Mouse (Mus musculus) right cerebral cortex, postnatal 14 days (tissue): ENCODE results near the gene Rtn4rl1.
"Not testable (repeated sequence)": the region's sequence is repeated elsewhere in the genome, so short reads cannot be mapped to it uniquely, and the experiment has no call there.

Experiments used
- DNase-seq: peaks from one replicate; pipeline ENCODE4 v3.0.0; 2022

Rtn4rl1 gene

DNA sequence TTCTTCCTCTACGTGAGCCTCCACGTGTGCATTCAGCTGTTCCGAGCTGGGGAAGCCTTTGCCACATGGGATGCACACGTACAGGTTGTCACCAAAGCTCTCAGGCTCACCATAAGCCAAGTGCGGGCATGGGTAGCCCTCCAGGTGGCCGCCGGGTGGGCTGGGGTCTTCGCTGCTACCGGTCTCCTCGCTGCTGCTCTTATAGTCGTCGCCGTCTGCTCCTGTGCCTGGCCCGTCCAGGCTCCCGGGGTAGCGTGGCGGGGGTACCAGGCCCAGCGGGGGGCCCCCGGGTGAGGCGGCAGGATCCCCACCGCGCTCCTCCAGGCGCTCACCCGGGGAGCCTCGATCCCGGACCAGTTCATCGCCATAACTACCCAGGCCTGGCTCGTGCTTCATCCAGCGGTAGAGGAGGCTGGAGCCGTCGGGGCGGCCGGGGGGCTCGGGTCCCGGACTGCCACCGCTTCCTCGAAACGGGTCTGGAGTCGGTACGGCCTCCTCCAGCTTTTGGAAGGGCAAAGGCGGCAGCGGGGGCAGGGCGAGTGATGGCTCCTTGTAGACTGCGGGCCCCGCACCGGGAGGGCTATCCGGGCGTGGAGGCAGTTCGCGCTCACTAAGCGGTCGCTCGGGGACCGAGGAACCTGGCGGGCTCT lies 27.3 kb upstream of the Rtn4rl1 start:
- no peak for DNase-seq

DNA sequence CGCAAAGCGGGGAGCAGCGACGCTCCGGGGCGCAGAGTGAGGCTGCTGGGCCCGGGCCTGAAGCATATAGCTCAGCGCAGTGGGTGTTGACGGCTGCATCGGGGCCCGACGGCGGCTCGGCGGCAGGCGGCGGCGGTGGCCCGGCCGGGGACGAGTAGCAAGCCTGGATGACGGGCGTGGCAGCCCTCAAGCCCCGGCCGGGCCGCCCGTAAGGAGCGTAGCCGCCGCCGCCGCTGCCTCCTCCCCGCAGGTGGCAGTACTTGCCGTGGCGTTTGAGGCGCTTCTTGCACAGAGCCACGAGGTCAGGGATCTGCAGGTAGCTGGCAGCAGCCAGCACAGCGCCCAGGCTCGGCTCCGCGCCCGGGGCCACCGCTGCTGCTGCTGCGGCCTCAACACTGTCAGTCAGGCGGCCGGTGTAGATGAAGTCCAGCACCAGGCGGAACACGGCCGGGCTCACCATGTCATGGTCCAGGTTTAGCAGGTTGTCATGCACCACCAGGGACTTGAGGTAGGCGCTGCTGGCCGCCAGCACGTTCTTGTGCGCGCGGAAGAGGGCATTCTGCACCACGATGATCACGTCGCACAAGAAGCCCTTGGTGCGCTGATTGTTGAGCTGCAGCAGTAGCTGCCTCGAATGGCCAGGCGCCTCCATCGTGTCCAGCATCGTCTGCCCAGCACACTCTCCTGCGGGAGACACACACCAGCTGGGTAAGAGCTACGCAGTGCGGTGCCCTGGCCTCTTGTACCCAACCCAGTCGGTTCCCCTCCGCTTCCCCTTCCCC lies 26.5 kb upstream of the Rtn4rl1 start:
- DNase-seq: no peak

DNA sequence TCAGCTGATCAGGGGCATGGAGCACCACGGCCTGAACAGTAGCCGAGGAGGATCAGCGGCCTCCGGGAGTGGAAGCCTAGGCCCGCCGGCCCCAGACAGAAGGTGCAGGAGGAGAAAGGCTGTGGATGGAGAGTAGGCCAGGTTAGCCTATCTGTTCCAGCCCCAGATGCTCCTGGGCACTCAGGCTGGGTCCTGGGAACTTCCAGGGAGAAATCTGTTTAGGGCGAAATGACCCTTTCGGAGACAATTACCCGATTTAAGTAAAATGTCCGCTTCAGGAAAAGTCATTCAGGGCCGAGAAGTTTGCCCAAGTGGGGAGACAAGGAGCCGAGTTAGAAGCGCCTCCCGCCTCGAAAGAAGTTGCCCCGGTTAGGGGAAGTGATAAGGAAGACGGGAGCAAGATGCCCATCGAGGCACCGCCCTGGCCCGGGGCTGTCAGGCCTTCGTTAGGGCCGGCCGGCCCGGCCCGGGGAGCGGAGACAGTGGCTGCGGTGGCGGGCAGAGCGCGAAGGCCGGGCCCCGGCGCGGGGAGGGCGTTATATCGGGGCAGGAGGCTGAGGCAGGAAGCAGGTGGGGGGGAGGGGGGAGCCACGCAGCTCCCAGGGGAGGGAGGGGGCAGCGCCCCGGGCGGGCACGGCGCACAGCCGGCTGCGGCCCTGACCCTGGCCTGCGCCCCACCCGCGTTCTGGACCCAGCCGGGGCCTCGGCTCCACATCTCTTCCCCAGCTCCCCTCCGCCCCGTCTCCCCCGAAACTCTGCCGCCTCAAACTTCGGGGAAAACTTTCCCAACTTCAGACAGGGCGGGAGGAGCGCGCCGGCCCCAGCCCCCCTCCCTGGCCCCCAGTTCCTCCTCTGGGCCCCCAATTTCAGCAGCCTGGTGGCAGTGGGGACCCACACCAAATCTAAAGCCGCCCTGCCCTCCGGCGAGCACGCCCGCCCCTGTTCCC lies 25.7 kb upstream of the Rtn4rl1 start:
- no peak for DNase-seq

DNA sequence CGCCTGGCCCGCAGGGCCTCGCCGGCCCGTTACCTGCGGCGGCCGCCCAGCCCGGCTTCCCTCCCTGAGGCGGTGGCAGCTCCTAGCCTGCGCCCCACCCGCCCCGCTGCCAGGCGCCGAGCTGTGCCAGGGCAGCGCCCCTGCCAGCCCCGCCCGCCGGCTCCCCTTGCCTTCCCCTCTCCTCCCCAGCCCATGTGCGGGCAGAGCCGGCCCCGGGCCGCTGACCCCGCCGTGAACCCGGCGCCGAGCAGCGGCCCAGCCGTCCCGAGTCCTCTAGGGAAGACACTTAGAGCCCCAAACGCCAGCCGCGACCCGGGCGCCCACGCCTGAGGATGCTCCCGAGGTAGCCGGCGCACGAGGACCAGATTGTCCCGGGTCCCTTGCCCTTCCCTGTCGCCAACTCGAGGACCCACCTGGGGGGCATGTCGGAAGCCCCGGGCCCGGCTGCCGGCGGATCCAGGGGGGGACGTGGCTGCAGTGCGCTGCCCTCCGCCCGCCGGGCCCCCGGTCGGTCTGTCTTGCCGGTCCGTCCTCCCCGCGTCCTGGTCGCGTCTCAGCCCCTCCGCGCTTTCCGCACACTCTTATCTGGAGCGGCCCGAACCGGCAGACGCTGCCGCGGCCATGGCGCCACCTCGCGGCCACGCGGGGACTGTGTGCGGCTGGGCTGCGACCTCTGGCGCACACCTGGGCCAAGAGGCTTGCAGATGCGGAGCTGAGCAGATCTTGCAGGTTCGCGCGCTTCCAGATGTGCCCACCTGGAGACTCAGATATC lies 24.8 kb upstream of the Rtn4rl1 start:
- DNase-seq: peak; percentile 80

DNA sequence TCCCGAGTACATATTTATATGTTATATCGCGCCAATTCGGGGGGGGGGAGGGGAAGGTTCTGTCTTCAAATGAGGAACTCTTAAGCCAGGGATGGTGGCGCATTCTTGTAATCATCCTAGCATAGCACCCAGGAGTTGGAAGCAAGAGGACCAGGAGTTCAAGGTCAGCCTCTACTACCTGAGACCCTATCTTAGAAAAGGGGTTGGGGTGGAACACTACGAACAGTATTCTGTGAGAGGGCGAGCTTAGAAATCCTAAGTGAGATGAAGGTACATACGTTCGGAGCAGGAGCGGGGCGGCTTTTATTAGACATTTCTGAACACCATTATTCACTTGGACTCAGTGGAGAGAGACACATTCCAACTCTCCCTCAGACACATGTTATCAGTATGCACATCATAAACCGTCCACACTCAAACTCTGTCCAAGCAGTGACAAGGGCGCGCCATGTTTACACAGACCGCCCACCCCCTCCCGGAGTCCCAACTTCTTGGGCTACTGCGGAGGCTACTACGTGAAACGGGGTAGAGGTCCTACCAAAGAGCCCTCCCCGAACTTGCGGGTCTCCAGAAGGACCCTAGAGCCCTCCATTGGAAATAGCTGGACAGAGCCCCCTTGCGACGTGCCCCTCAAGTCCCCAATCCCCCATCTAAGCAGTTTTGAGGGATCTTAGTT lies 24.0 kb upstream of the Rtn4rl1 start, which contains the start of gene Hic1:
Gene Hic1 (minus strand): TSS at position 115 of the 676 bp plus-strand sequence.
- no peak for DNase-seq

DNA sequence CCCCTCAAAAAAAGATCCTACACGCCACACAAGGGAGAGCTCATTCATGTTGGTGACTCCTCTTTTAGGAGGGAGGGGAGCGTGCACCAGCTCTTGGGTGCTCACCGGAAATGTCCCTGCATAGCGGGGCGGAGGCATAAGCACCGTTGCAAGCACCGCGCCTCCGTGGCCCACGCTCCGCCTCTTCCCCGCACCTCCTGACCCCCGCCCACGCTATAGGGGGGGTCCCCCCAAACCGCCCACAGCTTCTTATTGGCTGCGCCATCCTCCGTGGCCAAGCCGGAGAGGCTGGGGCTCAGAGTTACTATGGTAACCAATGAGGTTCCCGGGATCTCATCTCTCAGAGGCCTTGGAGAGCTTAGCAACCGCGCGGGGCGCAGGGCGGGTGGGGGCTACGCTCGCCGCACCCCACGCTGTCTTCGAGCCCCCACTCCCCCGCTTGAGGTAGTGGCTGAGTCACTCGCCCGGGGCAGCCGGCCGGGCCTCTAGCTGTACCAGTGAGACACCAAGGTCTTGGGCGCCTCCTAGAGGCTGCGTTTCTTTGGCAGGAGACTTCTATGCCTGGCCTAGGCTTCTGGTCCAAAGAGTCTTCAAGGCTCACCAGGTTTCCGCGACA lies 23.3 kb upstream of the Rtn4rl1 start:
- DNase-seq: peak; percentile 93

DNA sequence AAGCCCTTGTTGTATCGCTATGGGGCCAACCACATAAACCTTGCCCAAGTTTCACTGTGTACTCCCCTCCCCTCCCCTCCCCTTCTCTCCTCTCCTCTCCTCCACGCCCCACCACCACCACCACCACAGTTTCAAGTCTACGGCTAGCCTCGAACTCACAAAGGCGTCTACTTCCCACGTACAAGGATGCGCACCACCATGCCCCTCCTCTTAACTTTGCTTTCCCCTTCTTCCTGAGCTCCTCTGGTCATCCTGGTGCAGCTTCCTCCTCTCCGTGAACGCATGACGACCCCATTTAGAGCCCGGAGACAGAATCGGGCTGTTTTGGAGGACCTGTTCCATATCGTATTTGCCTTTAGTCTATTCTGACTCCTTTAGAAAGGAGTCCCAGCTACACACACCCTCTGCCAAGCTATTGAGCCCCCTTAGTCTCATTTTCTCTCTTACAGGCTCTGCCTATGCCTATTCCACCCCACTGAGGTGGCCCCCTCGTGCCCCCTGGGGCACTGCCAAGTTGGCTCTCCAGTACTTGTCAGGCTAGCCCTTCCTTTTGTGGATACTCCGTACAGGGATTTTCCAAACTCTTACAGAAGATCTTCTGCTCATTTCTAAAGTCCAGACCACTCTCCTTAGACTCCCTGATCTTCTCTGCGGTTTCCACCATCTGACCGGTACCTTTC lies 22.3 kb upstream of the Rtn4rl1 start:
- no peak for DNase-seq

DNA sequence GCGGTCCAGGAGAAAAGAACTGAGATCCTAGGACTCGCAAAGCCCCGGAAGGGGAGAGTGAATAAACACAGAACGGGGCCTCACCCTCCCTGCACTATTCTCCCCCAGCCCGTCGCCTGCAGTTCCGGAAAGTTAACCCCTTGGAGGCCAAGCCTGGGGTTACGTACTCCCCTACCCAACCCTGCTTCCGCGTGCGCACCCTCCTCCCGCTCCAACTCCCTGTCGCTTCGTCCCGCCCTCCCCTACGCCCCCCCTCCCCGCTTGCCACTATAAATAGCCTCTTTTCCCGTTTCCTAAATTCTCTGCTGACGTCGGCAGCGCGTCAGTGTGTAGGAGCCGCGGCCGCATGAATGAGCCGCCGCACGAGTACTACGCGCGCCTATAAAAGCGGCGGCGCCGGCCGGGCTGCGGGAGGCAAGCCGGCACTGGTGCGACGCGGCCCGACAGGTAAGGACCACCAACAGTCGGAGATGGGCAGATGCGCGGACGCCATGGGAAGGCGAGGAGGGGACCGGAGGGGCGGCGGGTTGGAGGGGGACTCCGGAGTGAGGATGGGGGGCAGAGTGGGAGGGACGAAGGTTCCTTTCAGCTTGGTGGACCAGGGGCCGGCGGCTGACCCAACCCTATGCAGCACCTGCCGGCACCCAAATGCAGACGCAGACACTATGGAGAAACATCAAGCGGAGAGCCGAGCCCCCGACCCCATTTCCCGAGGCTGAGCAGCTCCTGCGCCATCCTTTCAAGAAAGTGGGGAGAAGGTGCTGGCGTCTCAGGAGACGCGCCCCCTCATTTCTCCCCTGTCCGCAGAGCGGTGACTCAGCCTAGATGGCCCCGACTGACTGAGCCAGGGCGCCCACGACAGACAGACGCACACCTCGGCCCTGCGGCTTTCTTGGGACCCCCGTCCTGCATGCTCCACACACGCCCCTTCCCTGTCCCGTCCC lies 21.2 kb upstream of the Rtn4rl1 start:
- DNase-seq: peak; percentile 77

DNA sequence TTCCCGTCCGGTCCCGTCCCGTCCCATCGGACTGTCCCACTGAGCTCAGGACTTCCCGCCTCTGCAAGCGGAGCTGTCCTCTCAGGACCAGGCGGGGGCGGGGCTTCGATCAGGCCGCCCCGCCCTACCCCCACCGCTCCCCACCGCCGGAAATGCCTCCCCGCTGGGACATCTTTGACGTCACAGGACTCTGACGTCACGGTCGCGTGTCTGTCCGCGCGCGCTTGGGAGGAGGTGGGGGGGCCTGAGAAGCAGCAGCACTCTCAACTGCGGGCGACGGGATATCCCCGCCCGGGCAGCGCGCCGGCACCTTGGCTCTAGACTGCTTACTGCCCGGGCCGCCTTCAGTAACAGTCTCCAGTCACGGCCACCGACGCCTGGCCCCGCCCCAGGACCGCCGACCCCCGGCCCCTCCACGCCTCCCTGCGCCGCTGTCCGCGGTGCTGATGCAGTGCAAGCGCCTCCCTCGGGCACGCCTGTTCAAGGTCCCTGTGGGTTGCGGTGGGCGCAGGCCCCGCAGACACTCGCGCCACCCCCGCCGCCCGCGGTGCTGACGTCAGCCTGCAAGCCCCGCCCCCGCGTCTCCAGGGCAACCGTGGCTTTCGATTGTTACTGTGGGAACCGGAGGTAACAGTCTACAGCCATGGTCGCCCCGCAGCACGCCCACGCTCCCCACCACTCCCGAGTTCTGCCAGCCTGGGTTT lies 20.3 kb upstream of the Rtn4rl1 start:
- DNase-seq: peak; percentile 96

DNA sequence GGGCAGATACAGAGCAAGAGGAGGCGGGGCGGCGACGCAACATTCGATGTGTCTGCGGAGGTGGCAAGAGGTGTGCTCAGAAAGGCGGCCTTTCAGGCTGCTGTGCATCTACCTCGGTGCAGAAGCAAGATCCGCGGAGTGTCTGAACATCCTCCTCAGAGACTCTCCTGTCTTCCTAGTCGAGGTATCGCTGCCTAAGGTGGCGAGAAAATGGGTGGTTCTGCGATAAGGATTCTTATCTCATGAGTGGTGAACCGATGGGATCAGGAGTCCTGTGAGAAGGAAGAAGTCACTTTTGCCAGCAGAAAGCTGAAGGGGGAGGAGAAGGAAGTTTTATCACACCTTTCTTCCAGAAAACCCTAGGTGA lies 19.8 kb upstream of the Rtn4rl1 start:
- DNase-seq: no peak

DNA sequence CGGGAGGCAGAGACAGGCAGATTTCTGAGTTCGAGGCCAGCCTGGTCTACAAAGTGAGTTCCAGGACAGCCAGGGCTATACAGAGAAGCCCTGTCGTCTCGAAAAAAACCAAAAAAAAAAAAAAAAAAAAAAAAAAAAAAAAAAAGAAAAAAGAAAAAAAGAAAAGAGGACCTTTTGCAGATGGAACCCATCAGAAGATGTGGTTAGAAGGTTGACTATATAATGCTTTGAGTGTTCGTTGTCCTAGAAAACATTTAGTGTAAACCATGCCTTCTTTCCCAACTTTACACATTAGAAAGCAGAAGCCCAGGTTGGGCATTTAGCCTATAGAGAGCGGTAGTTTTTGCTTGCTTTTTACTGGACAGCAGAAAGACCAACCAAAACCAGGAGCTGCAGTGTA lies 19.0 kb upstream of the Rtn4rl1 start:
- not testable (repeated sequence) for DNase-seq

DNA sequence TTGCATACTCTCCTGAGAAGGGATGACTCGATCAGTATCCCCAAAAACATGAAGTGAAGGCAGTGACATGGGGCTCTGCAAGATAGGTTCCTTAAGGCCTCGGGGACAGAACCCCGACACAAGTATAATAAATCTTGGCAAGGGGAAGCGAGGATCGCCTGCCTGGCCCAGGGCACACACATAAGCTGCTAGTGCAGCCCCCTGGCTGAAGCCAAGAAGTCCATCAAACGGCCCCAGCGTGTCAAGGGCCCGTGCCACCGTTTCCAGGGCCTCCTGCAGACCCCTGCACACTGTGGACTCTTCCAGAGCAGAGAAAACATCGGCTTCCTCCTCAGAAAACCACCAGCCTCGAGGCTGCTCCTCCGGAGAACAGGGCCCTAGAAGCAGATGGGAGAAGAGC lies 15.6 kb upstream of the Rtn4rl1 start:
- DNase-seq: no peak

DNA sequence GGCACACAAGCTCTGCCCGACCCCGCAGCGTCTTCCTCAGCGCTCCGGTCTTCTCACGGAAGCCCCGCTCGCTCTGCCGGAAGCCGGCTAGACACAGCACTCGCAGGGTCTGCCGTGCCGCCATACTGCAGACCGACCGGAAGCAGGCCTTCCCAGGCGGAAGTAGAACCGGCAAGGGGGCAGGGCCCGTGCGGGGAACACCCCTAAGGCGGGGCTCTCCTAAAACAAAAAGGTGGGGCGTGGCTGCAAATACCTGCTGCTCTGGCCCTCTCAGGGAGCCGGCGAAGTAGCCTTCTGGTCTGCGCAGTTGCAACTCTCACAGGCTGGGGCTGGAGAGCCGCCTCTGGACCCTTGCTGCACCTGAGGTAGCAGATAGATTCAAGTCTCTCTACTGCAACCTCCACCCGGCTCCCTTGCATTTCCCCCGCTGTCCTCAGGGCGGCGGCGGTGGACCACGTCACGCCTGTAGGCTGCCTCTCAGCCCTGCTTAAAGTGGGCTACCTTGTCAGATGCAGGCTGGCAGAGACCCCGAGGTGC lies 14.8 kb upstream of the Rtn4rl1 start, which contains the start of gene Ovca2:
Gene Ovca2 (minus strand): TSS at position 164 of the 537 bp plus-strand sequence.
- peak; percentile 90 for DNase-seq

DNA sequence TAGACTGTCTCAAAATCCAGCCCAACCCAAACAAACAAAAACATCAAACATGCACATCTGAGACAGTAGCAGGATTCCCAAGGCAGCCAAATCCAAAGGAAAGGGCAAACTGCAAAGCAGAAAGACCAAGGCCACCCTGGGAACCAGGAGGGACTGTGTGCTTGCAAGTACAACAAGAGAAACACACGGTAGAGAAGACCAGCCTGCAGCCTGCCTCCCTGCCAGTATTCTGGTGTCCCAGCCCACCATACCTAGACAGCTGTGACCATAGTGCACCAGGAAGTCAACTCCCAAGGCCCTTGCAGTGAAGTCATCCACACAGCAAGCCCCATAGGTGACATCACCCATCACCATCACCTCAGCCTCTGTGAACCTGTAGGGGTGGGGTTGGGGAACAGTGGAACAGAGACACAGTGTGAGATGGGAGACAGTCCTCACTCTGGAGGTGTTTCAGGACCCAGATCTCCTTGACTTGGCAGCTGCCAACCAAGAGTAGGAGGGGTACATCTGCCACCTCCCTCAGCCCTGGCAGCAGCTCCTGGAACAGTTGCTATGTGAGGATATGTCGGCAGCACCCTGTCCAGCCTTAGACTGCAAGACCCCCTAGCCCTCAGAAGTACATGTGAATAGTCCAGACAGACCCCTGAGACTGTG lies 9.5 kb upstream of the Rtn4rl1 start:
- no peak for DNase-seq

DNA sequence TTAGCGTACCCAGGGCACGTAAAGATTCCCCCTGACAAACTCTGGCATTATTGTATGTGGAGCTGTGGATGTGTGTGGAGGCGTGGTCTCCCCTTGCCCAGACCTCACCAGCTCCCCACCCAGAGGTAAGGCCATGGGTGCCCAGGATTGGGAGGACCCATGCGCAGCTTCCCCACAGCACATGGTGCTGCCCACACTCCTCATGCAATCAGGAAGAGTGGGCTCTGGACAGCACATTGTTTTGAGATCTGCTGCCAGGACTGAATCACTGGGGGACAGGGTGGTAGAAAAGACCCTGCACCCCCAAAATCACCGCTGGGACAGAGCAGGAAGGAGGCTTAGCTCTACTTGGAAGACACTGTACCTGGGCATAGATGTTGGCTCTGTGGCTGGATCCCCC lies 9.0 kb upstream of the Rtn4rl1 start:
- DNase-seq: no peak

DNA sequence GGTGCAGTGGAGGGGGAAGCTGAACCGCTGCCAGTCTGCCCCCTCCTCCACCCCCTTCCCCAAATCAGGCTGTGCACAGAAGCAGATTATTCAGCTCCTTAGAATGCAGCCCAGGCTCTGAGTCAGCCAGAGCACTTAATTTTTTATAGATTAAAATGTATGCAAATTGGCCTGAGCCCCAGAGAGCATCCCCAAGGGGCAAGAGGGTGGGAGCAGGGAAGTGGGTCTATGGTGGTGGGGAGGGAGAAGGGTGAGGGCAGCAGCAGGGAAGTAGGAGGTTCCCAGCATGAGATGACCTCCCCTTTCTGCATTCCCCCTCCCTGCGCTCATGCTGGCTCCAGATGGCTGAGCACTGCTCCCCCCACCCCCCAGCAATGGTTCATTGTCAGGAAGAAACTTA lies 8.6 kb upstream of the Rtn4rl1 start:
- no peak for DNase-seq

DNA sequence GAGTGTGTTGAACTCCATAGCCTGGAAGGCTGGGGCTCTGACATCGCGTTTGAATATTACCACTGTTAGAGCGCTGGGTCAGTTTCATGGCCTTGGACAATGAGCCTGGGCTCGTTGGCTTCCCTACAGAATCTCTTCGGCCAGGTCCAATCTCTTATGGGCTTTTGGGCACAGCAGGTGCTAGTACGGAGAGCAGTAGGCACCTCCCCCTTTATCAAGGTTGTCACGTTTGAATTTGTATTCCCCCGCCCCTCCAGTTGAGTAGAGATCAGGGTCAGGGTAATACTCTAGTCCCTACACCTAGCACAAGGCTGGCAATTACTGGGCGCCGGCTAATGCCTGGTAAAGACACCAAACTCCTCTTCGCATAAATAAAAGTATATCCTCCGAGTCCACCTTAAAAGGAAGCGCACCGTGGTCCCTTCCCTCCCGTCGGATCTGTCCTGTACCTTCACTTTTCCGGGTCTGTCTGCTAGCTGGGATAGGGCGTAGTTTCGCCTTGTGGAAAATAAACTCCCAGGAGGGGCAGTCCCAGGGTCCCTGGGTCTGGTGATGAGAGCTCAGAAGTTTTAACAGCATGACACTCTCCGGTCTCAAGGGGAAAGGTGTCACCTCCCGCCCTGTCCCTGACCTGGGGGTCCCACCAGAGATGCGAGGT lies 3.7 kb upstream of the Rtn4rl1 start:
- no peak for DNase-seq

DNA sequence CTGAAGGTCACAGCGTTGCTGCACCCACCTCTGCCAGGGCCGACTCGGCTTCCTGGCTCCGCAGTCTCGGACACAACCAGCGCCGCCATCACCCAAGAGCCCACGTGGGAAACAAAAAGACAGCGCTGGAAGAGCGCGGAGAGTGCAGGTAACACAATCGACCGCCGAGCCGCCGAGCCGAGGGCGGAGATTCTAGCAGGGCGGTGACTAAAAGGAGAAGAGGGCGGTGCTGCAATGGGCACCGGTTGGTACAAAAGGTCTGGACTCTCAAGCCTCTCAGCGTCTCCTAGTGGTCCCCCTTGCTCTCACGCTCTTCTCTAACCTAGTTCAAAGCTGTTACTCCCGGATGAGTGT lies 3.2 kb upstream of the Rtn4rl1 start:
- DNase-seq: peak; percentile 81
